Mouse (Mus musculus) kidney, embryonic 16.5 days (tissue): ENCODE data around the gene Jazf1. TPM values are rescaled to one million over a fixed set of nuclear protein-coding genes. Genes with fewer than 3 reads are reported as not detected.
A peak's percentile ranks its signal among the peaks of the same experiment; 100 is the strongest.

Experiments used
- ATAC-seq: fragments of 200-750 bp; cut with Nextera tagmentation; 2 replicates; pipeline ENCODE4 v1.8.0; 2017; ENCODE audit warnings: moderate TSS enrichment; ENCODE audit not compliant: low FRiP score, low TSS enrichment
- H3K27ac ChIP-seq: fragments of 300-500 bp; sonication (generic); 2 replicates; pipeline ENCODE4 v1.5.1; 2014; ENCODE audit warnings: low read length
- H3K27me3 ChIP-seq: fragments of 300-500 bp; sonication (generic); 2 replicates; pipeline ENCODE4 v1.6.1; 2014; ENCODE audit warnings: low read length, control low read depth, mixed read lengths; ENCODE audit not compliant: insufficient read depth
- H3K36me3 ChIP-seq: fragments of 300-500 bp; sonication (generic); 2 replicates; pipeline ENCODE4 v1.6.1; 2014; ENCODE audit warnings: low read length, control low read depth, mixed read lengths; ENCODE audit not compliant: insufficient read depth
- H3K4me1 ChIP-seq: fragments of 300-500 bp; sonication (generic); 2 replicates; pipeline ENCODE4 v1.6.1; 2014; ENCODE audit warnings: low read length, control low read depth, mixed read lengths; ENCODE audit not compliant: insufficient read depth
- H3K4me2 ChIP-seq: fragments of 300-500 bp; sonication (generic); replicated peaks from 2 replicates; pipeline ENCODE4 v1.6.1; 2014; ENCODE audit warnings: low read depth, low read length
- H3K4me3 ChIP-seq: fragments of 300-500 bp; sonication (generic); 2 replicates; pipeline ENCODE4 v1.5.1; 2014; ENCODE audit warnings: mild to moderate bottlenecking, low read length
- H3K9ac ChIP-seq: fragments of 300-500 bp; sonication (generic); replicated peaks from 2 replicates; pipeline ENCODE4 v1.6.1; 2014; ENCODE audit warnings: low read length
- H3K9me3 ChIP-seq: fragments of 300-500 bp; sonication (generic); 2 replicates; pipeline ENCODE4 v1.6.1; 2016; ENCODE audit warnings: low read length, control low read depth
- WGBS: fragments of 180-500 bp; shearing (Covaris S2); extraction: QIAGEN DNeasy Blood & Tissue Kit; methylation state at CpG from one replicate; pipeline ENCODE4 v1.1.7; 2014; 5-methylcytosine and 5-hydroxymethylcytosine counted together
- polyA plus RNA-seq: library from polyadenylated mRNA; unstranded; fragments of >200 nt; fragmentation: Nextera tagmentation; extraction: Ambion mirVana; gene quantifications from 2 replicates; pipeline ENCODE4 v1.2.1, GENCODE M21; 2015

Gene Jazf1
- 3.3 and 4.2 TPM in 2 replicates for polyA plus RNA-seq

- under 1% methylated on average over 78 of the region's 133 CpGs for WGBS
- Histone ChIP-seq H3K4me3 (peak within 1 kb of the TSS; percentile 85), H3K4me1 (0 out of 2 replicates have a peak, but pooled peaks cover 4% of the 10 kb centered on the region), H3K36me3 (no peaks in the 10 kb centered on the region), H3K9ac (peak within 1 kb of the TSS; percentile 80), H3K9me3 (no peaks in the 10 kb centered on the region), H3K4me2 (peak within 1 kb of the TSS; percentile 98), H3K27me3 (peaks cover 27% of the 10 kb centered on the region), H3K27ac (no peak within 1 kb of the TSS)
- peak; percentile 77 for ATAC-seq
These were observed at the start of gene Jazf1 for GRCm38 (mm10) chr6:53067989-53068874. Gene Jazf1, minus strand, starts transcription at chr6:53068631.

GRCm38 (mm10) chr6:53117855-53118254 lies 49.4 kb upstream of the Jazf1 start:
- no peak overlapping the region for H3K4me2 ChIP-seq
- H3K9me3 ChIP-seq, result no peaks in the 10 kb centered on the region
- ATAC-seq, result no peak
- no peak overlapping the region for H3K27ac ChIP-seq
- no peak overlapping the region for H3K9ac ChIP-seq
- no peaks in the 10 kb centered on the region for H3K36me3 ChIP-seq
- H3K27me3 ChIP-seq, result no peaks in the 10 kb centered on the region
- H3K4me3 ChIP-seq, result no peak overlapping the region
- WGBS, result 69% methylated on average over 1 of the region's 1 CpGs
- H3K4me1 ChIP-seq, result no peaks in the 10 kb centered on the region

- no peak overlapping the region for H3K4me2 ChIP-seq
- 59% methylated on average over 4 of the region's 4 CpGs for WGBS
- H3K4me3 ChIP-seq, result no peak overlapping the region
- H3K36me3 ChIP-seq, result no peaks in the 10 kb centered on the region
- ATAC-seq, result no peak
- no peaks in the 10 kb centered on the region for H3K9me3 ChIP-seq
- H3K27me3 ChIP-seq, result no peaks in the 10 kb centered on the region
- H3K4me1 ChIP-seq, result no peaks in the 10 kb centered on the region
- H3K9ac ChIP-seq, result no peak overlapping the region
- H3K27ac ChIP-seq, result no peak overlapping the region
These were observed 18.4 kb upstream of the Jazf1 start for GRCm38 (mm10) chr6:53086879-53087278.

GRCm38 (mm10) chr6:53081241-53081640 lies 12.8 kb upstream of the Jazf1 start:
- 78% methylated on average over 4 of the region's 4 CpGs for WGBS

DNA sequence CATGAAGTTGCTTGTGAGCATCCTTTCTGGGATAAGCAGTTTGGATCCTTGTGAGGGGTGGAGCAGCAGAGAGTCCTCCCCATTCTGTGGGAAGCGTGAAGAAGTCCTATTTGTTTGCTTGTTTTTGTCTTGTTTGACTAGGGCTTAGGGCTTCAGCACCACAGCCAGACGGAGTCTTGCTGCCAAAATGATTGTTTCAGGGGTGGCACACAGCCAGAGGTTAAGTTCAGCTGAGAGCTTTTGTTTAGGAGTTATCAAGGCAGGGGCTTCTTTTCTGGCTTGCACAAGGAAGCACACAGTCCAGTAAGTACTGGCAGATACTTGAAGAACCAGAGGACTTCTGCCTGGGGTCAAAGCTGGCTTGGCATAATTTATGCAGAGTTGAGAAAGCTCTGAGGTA lies 10.2 kb upstream of the Jazf1 start:
- Histone ChIP-seq H3K4me1 (no peaks in the 10 kb centered on the region), H3K4me2 (no peak overlapping the region), H3K9me3 (no peaks in the 10 kb centered on the region), H3K36me3 (no peaks in the 10 kb centered on the region), H3K9ac (no peak overlapping the region), H3K27me3 (no peaks in the 10 kb centered on the region), H3K27ac (no peak overlapping the region), H3K4me3 (no peak overlapping the region)
- WGBS, result 62% methylated on average over 2 of the region's 2 CpGs
- ATAC-seq, result no peak

More at GRCm38 (mm10) chr6:53081241-53081640, 12.8 kb upstream of the Jazf1 start:
- Histone ChIP-seq H3K27ac (no peak overlapping the region), H3K9ac (no peak overlapping the region), H3K27me3 (no peaks in the 10 kb centered on the region), H3K9me3 (no peaks in the 10 kb centered on the region), H3K4me2 (no peak overlapping the region), H3K4me3 (no peak overlapping the region), H3K36me3 (no peaks in the 10 kb centered on the region), H3K4me1 (no peaks in the 10 kb centered on the region)
- no peak for ATAC-seq

GRCm38 (mm10) chr6:53071732-53072131 lies 3.3 kb upstream of the Jazf1 start:
- Histone ChIP-seq H3K4me1 (0 out of 2 replicates have a peak, but pooled peaks cover 4% of the 10 kb centered on the region), H3K9me3 (no peaks in the 10 kb centered on the region), H3K4me2 (no peak overlapping the region), H3K9ac (no peak overlapping the region), H3K4me3 (no peak overlapping the region), H3K27me3 (peaks cover 24% of the 10 kb centered on the region), H3K36me3 (no peaks in the 10 kb centered on the region), H3K27ac (no peak overlapping the region)
- ATAC-seq, result no peak
- WGBS, result 87% methylated on average over 6 of the region's 6 CpGs

- Histone ChIP-seq H3K36me3 (no peaks in the 10 kb centered on the region), H3K27me3 (peaks cover 27% of the 10 kb centered on the region), H3K9me3 (no peaks in the 10 kb centered on the region), H3K9ac (no peak overlapping the region), H3K27ac (no peak overlapping the region), H3K4me2 (no peak overlapping the region), H3K4me1 (0 out of 2 replicates have a peak, but pooled peaks cover 4% of the 10 kb centered on the region), H3K4me3 (no peak overlapping the region)
- 34% methylated on average over 5 of the region's 5 CpGs for WGBS
- no peak for ATAC-seq
These were observed 1.6 kb upstream of the Jazf1 start for GRCm38 (mm10) chr6:53069976-53070575.

- Histone ChIP-seq H3K4me1 (0 out of 2 replicates have a peak, but pooled peaks cover 4% of the 10 kb centered on the region), H3K4me2 (peak overlapping the region; percentile 98), H3K9ac (peak overlapping the region; percentile 80), H3K36me3 (no peaks in the 10 kb centered on the region), H3K9me3 (no peaks in the 10 kb centered on the region), H3K27ac (no peak overlapping the region), H3K4me3 (peak overlapping the region; percentile 85), H3K27me3 (peaks cover 27% of the 10 kb centered on the region)
- 3% methylated on average over 6 of the region's 6 CpGs for WGBS
- no peak for ATAC-seq
These were observed 396 bp upstream of the Jazf1 start for GRCm38 (mm10) chr6:53068875-53069178.

GRCm38 (mm10) chr6:53067446-53067988 lies 914 bp downstream of the Jazf1 start:
- H3K4me3 ChIP-seq, result peak overlapping the region; percentile 85
- H3K4me2 ChIP-seq, result peak overlapping the region; percentile 98
- no peaks in the 10 kb centered on the region for H3K9me3 ChIP-seq
- peaks cover 27% of the 10 kb centered on the region for H3K27me3 ChIP-seq
- no peak overlapping the region for H3K27ac ChIP-seq
- H3K36me3 ChIP-seq, result no peaks in the 10 kb centered on the region
- 5% methylated on average over 36 of the region's 41 CpGs for WGBS
- 0 out of 2 replicates have a peak, but pooled peaks cover 4% of the 10 kb centered on the region for H3K4me1 ChIP-seq
- peak overlapping the region; percentile 80 for H3K9ac ChIP-seq
- no peak for ATAC-seq
